Mouse (Mus musculus): ENCODE results near the gene Tuba3b.

The Tuba3b gene

GRCm38 (mm10) chr6:145665751-145666150 is 50.2 kb downstream of the Tuba3b start:
- DNase-seq (ENCODE audit: extremely low read depth, low read depth), result no peak

GRCm38 (mm10) chr6:145667654-145668053 is 52.1 kb downstream of the Tuba3b start:
- no peak for DNase-seq (ENCODE audit: extremely low read depth, low read depth)

GRCm38 (mm10) chr6:145669596-145670071 is 54.1 kb downstream of the Tuba3b start:
- no peak for DNase-seq (ENCODE audit: extremely low read depth, low read depth)

All from MEL-GATA-1-ER (cell line).